Mouse (Mus musculus) kidney, postnatal 0 days (tissue): ENCODE data around the gene Ifnar1. TPM values are rescaled to one million over a fixed set of nuclear protein-coding genes. Genes with fewer than 3 reads are reported as not detected.
A peak's percentile ranks its signal among the peaks of the same experiment; 100 is the strongest.

Source experiments
- ATAC-seq: fragments of 200-750 bp; cut with Nextera tagmentation; replicated peaks from 2 replicates; pipeline ENCODE4 v1.8.0; 2017; ENCODE audit warnings: low read depth, moderate number of reproducible peaks, moderate TSS enrichment, moderate library complexity; ENCODE audit not compliant: low FRiP score
- DNase-seq: peaks from one replicate; pipeline ENCODE4 v3.0.0-alpha.2; 2016; ENCODE audit warnings: low spot score
- H3K27ac ChIP-seq: fragments of 300-500 bp; sonication (generic); 2 replicates; pipeline ENCODE4 v1.5.1; 2014; ENCODE audit warnings: mild to moderate bottlenecking
- H3K27me3 ChIP-seq: fragments of 300-500 bp; sonication (generic); 2 replicates; pipeline ENCODE4 v1.6.1; 2014; ENCODE audit warnings: low read length, mixed read lengths; ENCODE audit not compliant: insufficient read depth
- H3K36me3 ChIP-seq: fragments of 300-500 bp; sonication (generic); 2 replicates; pipeline ENCODE4 v1.6.1; 2014; ENCODE audit warnings: low read length, mixed read lengths; ENCODE audit not compliant: insufficient read depth
- H3K4me1 ChIP-seq: fragments of 300-500 bp; sonication (generic); replicated peaks from 2 replicates; pipeline ENCODE4 v1.6.1; 2014; ENCODE audit warnings: antibody characterized with exemption, low read length, mixed read lengths; ENCODE audit not compliant: insufficient read depth
- H3K4me2 ChIP-seq: fragments of 300-500 bp; sonication (generic); 2 replicates; pipeline ENCODE4 v1.6.1; 2014; ENCODE audit warnings: mild to moderate bottlenecking, low read length, moderate library complexity, mixed read lengths
- H3K4me3 ChIP-seq: fragments of 300-500 bp; sonication (generic); replicated peaks from 2 replicates; pipeline ENCODE4 v1.5.1; 2014; ENCODE audit warnings: low read depth, low read length
- H3K9ac ChIP-seq: fragments of 300-500 bp; sonication (generic); 2 replicates; pipeline ENCODE4 v1.6.1; 2014; ENCODE audit warnings: low read depth, low read length
- H3K9me3 ChIP-seq: fragments of 300-500 bp; sonication (generic); replicated peaks from 2 replicates; pipeline ENCODE4 v1.6.1; 2016; ENCODE audit warnings: low read length, inconsistent platforms, mixed read lengths
- CTCF ChIP-seq: IDR thresholded peaks from 2 replicates; pipeline ENCODE4 v1.5.1; 2016; ENCODE audit warnings: antibody characterized with exemption, low read depth, mild to moderate bottlenecking, moderate library complexity
- WGBS: fragments of 180-500 bp; shearing (Covaris S2); extraction: QIAGEN DNeasy Blood & Tissue Kit; methylation state at CpG from one replicate; pipeline ENCODE4 v1.1.7; 2014; 5-methylcytosine and 5-hydroxymethylcytosine counted together
- polyA plus RNA-seq: library from polyadenylated mRNA; unstranded; fragments of >200 nt; fragmentation: Nextera tagmentation; extraction: Ambion mirVana; gene quantifications from 2 replicates; pipeline ENCODE4 v1.2.1, GENCODE M21; 2015

The Ifnar1 gene
- polyA plus RNA-seq, 1 experiment from 2014 or later = 33.5 TPM

- H3K27me3 ChIP-seq = no peaks in the 10 kb centered on the region
- no peak overlapping the region for H3K9ac ChIP-seq
- DNase-seq = no peak
- ATAC-seq = no peak
- WGBS = 94% methylated on average over 12 of the region's 12 CpGs
- H3K9me3 ChIP-seq = no peaks in the 10 kb centered on the region
- H3K4me2 ChIP-seq = no peak overlapping the region
- H3K27ac ChIP-seq = no peak overlapping the region
- no peaks in the 10 kb centered on the region for H3K4me1 ChIP-seq
- no peak overlapping the region for H3K4me3 ChIP-seq
- no peak for TF ChIP-seq CTCF
- H3K36me3 ChIP-seq = peaks cover 48% of the 10 kb centered on the region
Observed at GRCm38 (mm10) chr16:91506396-91506795, 21.4 kb downstream of the Ifnar1 start.

- TF ChIP-seq CTCF = peak; percentile 97
- WGBS = 33% methylated on average over 7 of the region's 7 CpGs
- DNase-seq = peak; percentile 91
- Histone ChIP-seq H3K27me3 (no peaks in the 10 kb centered on the region), H3K9me3 (no peaks in the 10 kb centered on the region), H3K27ac (no peak overlapping the region), H3K4me3 (no peak overlapping the region), H3K9ac (no peak overlapping the region), H3K4me2 (no peak overlapping the region), H3K4me1 (no peaks in the 10 kb centered on the region), H3K36me3 (no peaks in the 10 kb centered on the region; the same call in 1 of the 2 replicates)
- peak; percentile 43; the same call in 1 of the 2 replicates for ATAC-seq
Observed at GRCm38 (mm10) chr16:91512161-91512787, 27.2 kb downstream of the Ifnar1 start.

- H3K27me3 ChIP-seq = no peaks in the 10 kb centered on the region
- H3K4me3 ChIP-seq = no peak overlapping the region
- no peak overlapping the region for H3K4me2 ChIP-seq
- no peak for TF ChIP-seq CTCF
- ATAC-seq = no peak
- no peak overlapping the region for H3K27ac ChIP-seq
- no peak overlapping the region for H3K9ac ChIP-seq
- no peaks in the 10 kb centered on the region; the same call in 1 of the 2 replicates for H3K36me3 ChIP-seq
- DNase-seq = no peak
- no peaks in the 10 kb centered on the region for H3K9me3 ChIP-seq
- no peaks in the 10 kb centered on the region for H3K4me1 ChIP-seq
- 88% methylated on average over 6 of the region's 6 CpGs for WGBS
Observed at GRCm38 (mm10) chr16:91513099-91513498, 28.1 kb downstream of the Ifnar1 start.

GRCm38 (mm10) chr16:91517020-91517419 is 32.0 kb downstream of the Ifnar1 start:
- no peaks in the 10 kb centered on the region for H3K9me3 ChIP-seq
- H3K4me1 ChIP-seq = no peaks in the 10 kb centered on the region
- no peak overlapping the region for H3K9ac ChIP-seq
- H3K27ac ChIP-seq = no peak overlapping the region
- WGBS = 64% methylated on average over 7 of the region's 7 CpGs
- H3K27me3 ChIP-seq = no peaks in the 10 kb centered on the region
- no peaks in the 10 kb centered on the region for H3K36me3 ChIP-seq
- H3K4me3 ChIP-seq = no peak overlapping the region
- ATAC-seq = no peak
- no peak for TF ChIP-seq CTCF
- no peak overlapping the region for H3K4me2 ChIP-seq
- DNase-seq = no peak

GRCm38 (mm10) chr16:91522040-91522439 is 37.0 kb downstream of the Ifnar1 start:
- no peak for ATAC-seq
- Histone ChIP-seq H3K4me1 (no peaks in the 10 kb centered on the region), H3K9me3 (no peaks in the 10 kb centered on the region), H3K9ac (no peak overlapping the region), H3K36me3 (no peaks in the 10 kb centered on the region), H3K4me3 (no peak overlapping the region), H3K27ac (no peak overlapping the region), H3K4me2 (no peak overlapping the region), H3K27me3 (no peaks in the 10 kb centered on the region)
- 75% methylated on average over 5 of the region's 5 CpGs for WGBS
- DNase-seq = no peak
- TF ChIP-seq CTCF = no peak

- no peak for TF ChIP-seq CTCF
- H3K27ac ChIP-seq = 0 out of 2 replicates have a peak overlapping the region, but pooled peaks have one; percentile 13
- ATAC-seq = 0 out of 2 replicates have a peak, but pooled peaks have one; percentile 43
Observed at GRCm38 (mm10) chr16:91522479-91523309, 37.7 kb downstream of the Ifnar1 start.

More at GRCm38 (mm10) chr16:91522479-91523309, 37.7 kb downstream of the Ifnar1 start:
- no peak overlapping the region for H3K4me2 ChIP-seq
- no peaks in the 10 kb centered on the region for H3K27me3 ChIP-seq
- H3K9me3 ChIP-seq = no peaks in the 10 kb centered on the region
- WGBS = 75% methylated on average over 18 of the region's 18 CpGs
- no peak overlapping the region for H3K9ac ChIP-seq
- no peak overlapping the region for H3K4me3 ChIP-seq
- no peaks in the 10 kb centered on the region for H3K36me3 ChIP-seq
- H3K4me1 ChIP-seq = no peaks in the 10 kb centered on the region
- no peak for DNase-seq
